Mouse (Mus musculus): ENCODE measurements at regions not wholly inside any gene's neighbourhood (a gene's known extent, or its start where the extent isn't known, plus 50 kb on each side); places are given as distances from the start of the nearest gene placed in this dataset.

GRCm38 (mm10) chrX:143996716-143997115 is 63.6 kb upstream of the Dcx start:
- peak; percentile 57 for DNase-seq (ENCODE audit: low read depth)
